Mouse (Mus musculus): ENCODE measurements around the gene Cfap300.

Cfap300 gene

GRCm38 (mm10) chr9:7983665-7984064 lies 59.0 kb downstream of the Cfap300 start:
- DNase-seq (ENCODE audit: low read depth, low spot score): no peak

- DNase-seq (ENCODE audit: low read depth, low spot score): no peak
Observed at GRCm38 (mm10) chr9:7980162-7980561, 62.5 kb downstream of the Cfap300 start.

- DNase-seq (ENCODE audit: low read depth, low spot score): no peak
Observed at GRCm38 (mm10) chr9:7979153-7979916, 63.3 kb downstream of the Cfap300 start.

GRCm38 (mm10) chr9:7978502-7978901 lies 64.1 kb downstream of the Cfap300 start:
- no peak for DNase-seq (ENCODE audit: low read depth, low spot score)

- DNase-seq (ENCODE audit: low read depth, low spot score): no peak
Observed at GRCm38 (mm10) chr9:7977587-7977986, 65.0 kb downstream of the Cfap300 start.

GRCm38 (mm10) chr9:7971993-7972392 lies 70.6 kb downstream of the Cfap300 start:
- no peak for DNase-seq (ENCODE audit: low read depth, low spot score)
